Mouse (Mus musculus): ENCODE data around the gene BC030870. TPM values are rescaled to one million over a fixed set of nuclear protein-coding genes. Genes with fewer than 3 reads are reported as not detected.

Gene BC030870
- polyA plus RNA-seq, 1 experiment from 2014 or later: not detected

- Histone ChIP-seq H3K9ac (ENCODE audit: low read length) (no peak overlapping the region), H3K27ac (replicated peaks; ENCODE audit: low read depth, low read length) (no peak overlapping the region), H3K27me3 (ENCODE audit: control insufficient read depth, insufficient read depth, low read length) (no peaks in the 10 kb centered on the region), H3K4me3 (ENCODE audit: low read depth, low read length) (no peak overlapping the region), H3K36me3 (ENCODE audit: control insufficient read depth, insufficient read depth, low read length) (no peaks in the 10 kb centered on the region), H3K4me1 (ENCODE audit: control insufficient read depth, insufficient read depth, low read length) (no peaks in the 10 kb centered on the region), H3K9me3 (ENCODE audit: control insufficient read depth, low read length) (no peaks in the 10 kb centered on the region), H3K4me2 (ENCODE audit: low read depth, severe bottlenecking) (no peak overlapping the region)
- no peak for ATAC-seq (ENCODE audit: insufficient number of reproducible peaks, low FRiP score, low TSS enrichment, low read depth)
- WGBS: 82% methylated on average over 4 of the region's 4 CpGs
- no peak for DNase-seq (ENCODE audit: low spot score)
These were observed 81.6 kb downstream of the BC030870 start for GRCm38 (mm10) chr8:65047801-65048200.

- H3K4me1 ChIP-seq (ENCODE audit: control insufficient read depth, insufficient read depth, low read length): no peaks in the 10 kb centered on the region
These were observed 82.2 kb downstream of the BC030870 start for GRCm38 (mm10) chr8:65047193-65047592.

GRCm38 (mm10) chr8:65046565-65046964 lies 82.8 kb downstream of the BC030870 start:
- H3K36me3 ChIP-seq (ENCODE audit: control insufficient read depth, insufficient read depth, low read length): no peaks in the 10 kb centered on the region
- no peak overlapping the region for H3K9ac ChIP-seq (ENCODE audit: low read length)
- no peaks in the 10 kb centered on the region for H3K27me3 ChIP-seq (ENCODE audit: control insufficient read depth, insufficient read depth, low read length)
- DNase-seq (ENCODE audit: low spot score) (no peak), ATAC-seq (ENCODE audit: insufficient number of reproducible peaks, low FRiP score, low TSS enrichment, low read depth) (no peak)
- H3K9me3 ChIP-seq (ENCODE audit: control insufficient read depth, low read length): no peaks in the 10 kb centered on the region
- 53% methylated on average over 5 of the region's 5 CpGs for WGBS
- H3K4me2 ChIP-seq (ENCODE audit: low read depth, severe bottlenecking): no peak overlapping the region
- no peak overlapping the region for H3K27ac ChIP-seq (replicated peaks; ENCODE audit: low read depth, low read length)
- H3K4me3 ChIP-seq (ENCODE audit: low read depth, low read length): no peak overlapping the region
- no peaks in the 10 kb centered on the region for H3K4me1 ChIP-seq (ENCODE audit: control insufficient read depth, insufficient read depth, low read length)

More at GRCm38 (mm10) chr8:65047193-65047592, 82.2 kb downstream of the BC030870 start:
- Histone ChIP-seq H3K27me3 (ENCODE audit: control insufficient read depth, insufficient read depth, low read length) (no peaks in the 10 kb centered on the region), H3K4me3 (ENCODE audit: low read depth, low read length) (no peak overlapping the region), H3K9me3 (ENCODE audit: control insufficient read depth, low read length) (no peaks in the 10 kb centered on the region), H3K9ac (ENCODE audit: low read length) (no peak overlapping the region), H3K36me3 (ENCODE audit: control insufficient read depth, insufficient read depth, low read length) (no peaks in the 10 kb centered on the region), H3K4me2 (ENCODE audit: low read depth, severe bottlenecking) (no peak overlapping the region), H3K27ac (replicated peaks; ENCODE audit: low read depth, low read length) (no peak overlapping the region)
- WGBS: 91% methylated on average over 4 of the region's 4 CpGs
- ATAC-seq (ENCODE audit: insufficient number of reproducible peaks, low FRiP score, low TSS enrichment, low read depth): no peak
- DNase-seq (ENCODE audit: low spot score): no peak

- Histone ChIP-seq H3K4me3 (ENCODE audit: low read depth, low read length) (peak within 1 kb of the TSS; percentile 9), H3K4me2 (ENCODE audit: low read depth, severe bottlenecking) (peak within 1 kb of the TSS; percentile 43), H3K9me3 (ENCODE audit: control insufficient read depth, low read length) (no peaks in the 10 kb centered on the region), H3K36me3 (ENCODE audit: control insufficient read depth, insufficient read depth, low read length) (no peaks in the 10 kb centered on the region), H3K9ac (ENCODE audit: low read length) (no peak within 1 kb of the TSS), H3K27ac (replicated peaks; ENCODE audit: low read depth, low read length) (no peak within 1 kb of the TSS), H3K4me1 (ENCODE audit: control insufficient read depth, insufficient read depth, low read length) (peaks cover 2% of the 10 kb centered on the region; the same call in 1 of the 2 replicates), H3K27me3 (ENCODE audit: control insufficient read depth, insufficient read depth, low read length) (no peaks in the 10 kb centered on the region)
- 1% methylated on average over 8 of the region's 8 CpGs for WGBS
- DNase-seq (ENCODE audit: low spot score): peak; percentile 78
- ATAC-seq (ENCODE audit: insufficient number of reproducible peaks, low FRiP score, low TSS enrichment, low read depth): peak; percentile 82
These were observed 92.2 kb downstream of the BC030870 start, which contains the start of gene Apela for GRCm38 (mm10) chr8:65037117-65037533. Apela (minus strand) TSS chr8:65037336.

Small RNAs within 50 kb of the gene (microRNA-seq; reads per million reads assigned to microRNA genes)
- not detected for gene Gm24333

Other genes starting within 250 kb of the BC030870 start
- gene Tmem192, start 182.4 kb downstream of the BC030870 start, polyA plus RNA-seq (2014; fragmentation: Nextera tagmentation; extraction: Ambion mirVana): 15.2 and 16.7 TPM in 2 replicates
- not detected in 2 replicates for gene Trim75, start 141.7 kb downstream of the BC030870 start, polyA plus RNA-seq (2014; fragmentation: Nextera tagmentation; extraction: Ambion mirVana)
- 0.16 TPM in 1 of 2 replicates, not detected in the other for gene Trim61, start 111.0 kb downstream of the BC030870 start, polyA plus RNA-seq (2014; fragmentation: Nextera tagmentation; extraction: Ambion mirVana)
- gene Trim60, start 111.0 kb downstream of the BC030870 start, polyA plus RNA-seq (2014; fragmentation: Nextera tagmentation; extraction: Ambion mirVana): not detected in 2 replicates
- gene Apela, start 92.2 kb downstream of the BC030870 start, polyA plus RNA-seq (2014; fragmentation: Nextera tagmentation; extraction: Ambion mirVana): 4.6 and 5.7 TPM in 2 replicates
- gene Gm10663, start 54.5 kb downstream of the BC030870 start, polyA plus RNA-seq (2014; fragmentation: Nextera tagmentation; extraction: Ambion mirVana): not detected in 2 replicates

Measured in limb, embryonic 11.5 days (tissue).